Mouse (Mus musculus) heart, adult 2 months (tissue): ENCODE results near the gene Rbfox2.

Experiments used
- CTCF ChIP-seq: fragments of 200-600 bp; IDR thresholded peaks from 2 replicates; pipeline ENCODE4 v1.8.1; 2022; ENCODE audit warnings: antibody characterized with exemption, mild to moderate bottlenecking, moderate library complexity
- POLR2A ChIP-seq: fragments of 200-500 bp; IDR thresholded peaks from 2 replicates; pipeline ENCODE4 v1.6.1; 2011; ENCODE audit warnings: mild to moderate bottlenecking, low read depth, low read length, control low read depth; ENCODE audit not compliant: insufficient read depth

DNA sequence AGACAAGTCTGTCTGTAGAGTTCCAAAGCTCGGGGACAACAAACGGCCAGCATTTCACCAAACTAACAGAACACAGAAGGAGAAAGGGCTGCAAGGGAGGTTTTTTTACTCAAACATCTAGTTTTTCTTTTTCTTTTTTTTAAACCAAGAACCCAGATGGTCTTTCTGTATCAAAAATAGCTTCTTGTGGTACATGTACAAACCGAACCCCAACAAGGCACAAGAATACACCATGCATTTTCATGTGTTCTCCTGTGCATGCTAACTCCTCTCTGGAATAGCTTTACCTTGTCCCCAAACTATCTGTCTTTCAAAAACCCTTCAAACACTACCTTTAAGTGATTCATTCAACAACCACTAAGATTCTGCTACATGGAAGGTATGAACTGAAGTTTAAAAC lies 38.4 kb downstream of the Rbfox2 start:
- TF ChIP-seq CTCF (no peak), POLR2A (no peak)
